Mouse (Mus musculus) liver, embryonic 12.5 days (tissue): ENCODE data around the gene Mycbpap. TPM values are rescaled to one million over a fixed set of nuclear protein-coding genes. Genes with fewer than 3 reads are reported as not detected.

Source experiments
- ATAC-seq: fragments of 200-750 bp; cut with Nextera tagmentation; 2 replicates; pipeline ENCODE4 v1.8.0; 2017; ENCODE audit warnings: moderate number of reproducible peaks, mild to moderate bottlenecking, moderate library complexity
- H3K27ac ChIP-seq: fragments of 300-500 bp; sonication (generic); 2 replicates; pipeline ENCODE4 v1.5.1; 2016; ENCODE audit warnings: mild to moderate bottlenecking
- H3K27me3 ChIP-seq: fragments of 300-500 bp; sonication (generic); replicated peaks from 2 replicates; pipeline ENCODE4 v1.6.1; 2016; ENCODE audit warnings: mild to moderate bottlenecking, moderate library complexity
- H3K36me3 ChIP-seq: fragments of 300-500 bp; sonication (generic); 2 replicates; pipeline ENCODE4 v1.6.1; 2016; ENCODE audit warnings: mild to moderate bottlenecking, moderate library complexity
- H3K4me1 ChIP-seq: fragments of 300-500 bp; sonication (generic); 2 replicates; pipeline ENCODE4 v1.6.1; 2016
- H3K4me2 ChIP-seq: fragments of 300-500 bp; sonication (generic); 2 replicates; pipeline ENCODE4 v1.6.1; 2016; ENCODE audit warnings: mild to moderate bottlenecking, moderate library complexity
- H3K4me3 ChIP-seq: fragments of 300-500 bp; sonication (generic); 2 replicates; pipeline ENCODE4 v1.5.1; 2016; ENCODE audit warnings: mild to moderate bottlenecking, moderate library complexity
- H3K9ac ChIP-seq: fragments of 300-500 bp; sonication (generic); 2 replicates; pipeline ENCODE4 v1.6.1; 2016; ENCODE audit warnings: mild to moderate bottlenecking, moderate library complexity
- H3K9me3 ChIP-seq: fragments of 300-500 bp; sonication (generic); replicated peaks from 2 replicates; pipeline ENCODE4 v1.6.1; 2016; ENCODE audit warnings: mild to moderate bottlenecking, moderate library complexity
- WGBS: fragments of 180-500 bp; shearing (Covaris S2); methylation state at CpG from one replicate; pipeline ENCODE4 v1.1.7; 2016; ENCODE audit not compliant: insufficient replicate concordance; 5-methylcytosine and 5-hydroxymethylcytosine counted together
- polyA plus RNA-seq: library from polyadenylated mRNA; unstranded; fragments of >200 nt; fragmentation: Nextera tagmentation; extraction: Ambion mirVana; gene quantifications from 2 replicates; pipeline ENCODE4 v1.2.1, GENCODE M21; 2016

The Mycbpap gene
- polyA plus RNA-seq, 1 experiment from 2014 or later = 0.37 TPM

DNA sequence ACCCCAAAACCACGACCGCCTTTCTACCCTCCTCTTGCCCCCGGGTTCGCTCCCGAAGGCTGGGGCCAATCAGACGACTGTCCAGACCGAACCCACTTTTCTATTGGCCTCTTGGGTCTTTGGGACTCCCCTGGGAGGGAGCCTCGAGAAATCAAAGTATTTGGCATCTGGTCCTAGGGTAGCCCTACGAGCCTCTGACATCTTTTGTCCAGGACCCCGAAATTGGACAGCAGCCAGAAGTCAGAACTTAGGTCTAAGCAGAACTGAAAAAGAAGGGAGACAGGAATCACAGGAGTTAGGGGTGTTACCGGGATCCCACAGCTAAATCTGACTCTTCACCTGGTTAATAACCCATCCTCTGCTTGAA, 47.0 kb downstream of the Mycbpap start:
- 5% methylated on average over 11 of the region's 11 CpGs for WGBS
- ATAC-seq = peak; percentile 14; the same call in 1 of the 2 replicates
- Histone ChIP-seq H3K4me3 (peak overlapping the region; percentile 52), H3K36me3 (no peaks in the 10 kb centered on the region), H3K4me1 (peaks cover 25% of the 10 kb centered on the region), H3K4me2 (peak overlapping the region; percentile 76), H3K9ac (no peak overlapping the region), H3K27me3 (peaks cover 100% of the 10 kb centered on the region), H3K27ac (no peak overlapping the region), H3K9me3 (no peaks in the 10 kb centered on the region)

- Histone ChIP-seq H3K36me3 (no peaks in the 10 kb centered on the region), H3K9ac (peak within 1 kb of the TSS; percentile 35; the same call in 1 of the 2 replicates), H3K27me3 (peaks cover 100% of the 10 kb centered on the region), H3K4me2 (peak within 1 kb of the TSS; percentile 76), H3K4me1 (peaks cover 30% of the 10 kb centered on the region), H3K9me3 (no peaks in the 10 kb centered on the region), H3K27ac (no peak within 1 kb of the TSS), H3K4me3 (peak within 1 kb of the TSS; percentile 52)
- peak; percentile 82 for ATAC-seq
- WGBS = under 1% methylated on average over 49 of the region's 71 CpGs
These were observed 47.6 kb downstream of the Mycbpap start, which contains the start of gene Cacna1g for GRCm38 (mm10) chr11:94473707-94474543. TSS of gene Cacna1g (minus strand) at chr11:94474198.

GRCm38 (mm10) chr11:94472916-94473706, 48.4 kb downstream of the Mycbpap start:
- 2% methylated on average over 52 of the region's 52 CpGs for WGBS
- Histone ChIP-seq H3K27ac (no peak overlapping the region), H3K4me1 (peaks cover 30% of the 10 kb centered on the region), H3K27me3 (peaks cover 100% of the 10 kb centered on the region), H3K4me2 (peak overlapping the region; percentile 76), H3K36me3 (no peaks in the 10 kb centered on the region), H3K9ac (peak overlapping the region; percentile 35; the same call in 1 of the 2 replicates), H3K4me3 (peak overlapping the region; percentile 52), H3K9me3 (no peaks in the 10 kb centered on the region)
- ATAC-seq = no peak; the same call in 1 of the 2 replicates

DNA sequence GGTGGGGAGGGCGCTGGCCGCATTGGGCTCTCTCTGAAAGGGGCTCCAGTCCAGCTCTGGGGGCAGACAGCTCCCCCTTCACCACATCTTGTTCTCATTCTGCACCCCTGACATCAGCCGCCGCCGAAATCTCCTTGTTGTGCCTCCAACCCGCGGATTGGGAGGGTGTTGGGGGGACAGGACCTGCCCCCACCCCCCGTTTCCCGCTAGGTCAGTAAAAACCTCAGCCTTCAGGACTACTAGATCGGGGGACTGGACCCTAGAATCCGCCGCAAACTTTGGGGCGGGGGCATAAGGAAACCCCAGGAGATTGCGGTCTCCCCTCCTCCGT, 49.0 kb downstream of the Mycbpap start:
- Histone ChIP-seq H3K27me3 (peaks cover 99% of the 10 kb centered on the region), H3K4me2 (peak overlapping the region; percentile 76), H3K4me1 (peaks cover 33% of the 10 kb centered on the region), H3K4me3 (peak overlapping the region; percentile 52), H3K27ac (no peak overlapping the region), H3K9ac (no peak overlapping the region), H3K9me3 (no peaks in the 10 kb centered on the region), H3K36me3 (no peaks in the 10 kb centered on the region)
- 1% methylated on average over 15 of the region's 15 CpGs for WGBS
- no peak for ATAC-seq

DNA sequence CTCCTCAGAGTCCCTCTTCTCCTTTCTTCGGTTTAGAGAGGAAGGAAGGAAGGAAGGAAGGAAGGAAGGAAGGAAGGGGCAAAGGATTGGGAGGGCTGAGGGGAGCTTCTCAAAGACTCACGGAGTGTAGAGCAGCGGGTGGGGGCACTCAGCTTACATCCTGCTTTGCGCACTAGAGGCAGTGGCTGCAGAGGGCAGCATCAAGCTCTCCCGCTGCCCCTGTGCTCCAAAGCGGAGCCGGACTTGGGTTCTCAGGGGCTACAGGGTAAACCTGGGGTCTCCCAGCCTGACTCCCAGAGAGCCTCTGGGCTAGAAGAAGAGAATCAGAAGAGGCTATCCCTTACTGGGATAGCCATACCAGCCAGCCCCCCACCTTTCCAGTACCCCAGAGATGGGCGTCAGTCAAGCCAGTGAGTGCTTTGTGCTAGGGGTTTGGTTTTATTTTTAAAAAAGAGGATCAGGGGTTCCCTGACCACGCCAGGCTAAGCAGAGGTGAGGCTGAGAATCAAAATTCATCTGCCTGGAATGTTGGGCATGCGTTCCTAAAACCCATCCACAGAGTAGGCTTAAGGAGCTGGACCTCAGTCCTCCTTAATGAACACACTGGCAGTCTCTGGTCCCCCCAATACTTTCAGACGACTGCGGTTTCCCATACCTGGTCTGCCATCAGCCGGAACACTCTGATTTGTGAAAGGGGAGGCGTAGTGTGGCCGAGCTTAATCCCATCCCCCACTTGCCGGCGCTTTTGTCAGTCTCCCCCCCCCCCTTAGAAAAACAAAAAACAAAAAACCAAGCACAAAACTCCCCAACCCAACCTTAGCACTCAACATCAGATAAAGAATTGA, 49.6 kb downstream of the Mycbpap start:
- Histone ChIP-seq H3K4me3 (peak overlapping the region; percentile 52; the same call in 1 of the 2 replicates), H3K27me3 (peaks cover 98% of the 10 kb centered on the region), H3K4me1 (peaks cover 33% of the 10 kb centered on the region), H3K4me2 (peak overlapping the region; percentile 76), H3K36me3 (no peaks in the 10 kb centered on the region), H3K9ac (no peak overlapping the region), H3K9me3 (no peaks in the 10 kb centered on the region), H3K27ac (no peak overlapping the region)
- no peak for ATAC-seq
- WGBS = 5% methylated on average over 17 of the region's 17 CpGs

GRCm38 (mm10) chr11:94470391-94470790, 51.2 kb downstream of the Mycbpap start:
- Histone ChIP-seq H3K4me2 (no peak overlapping the region), H3K4me1 (peaks cover 34% of the 10 kb centered on the region), H3K4me3 (no peak overlapping the region), H3K27me3 (peaks cover 97% of the 10 kb centered on the region), H3K36me3 (no peaks in the 10 kb centered on the region), H3K27ac (no peak overlapping the region), H3K9me3 (no peaks in the 10 kb centered on the region), H3K9ac (no peak overlapping the region)
- 45% methylated on average over 6 of the region's 7 CpGs for WGBS
- ATAC-seq = no peak

GRCm38 (mm10) chr11:94469136-94470064, 52.1 kb downstream of the Mycbpap start:
- no peak overlapping the region for H3K4me2 ChIP-seq
- no peak overlapping the region for H3K9ac ChIP-seq
- no peaks in the 10 kb centered on the region for H3K36me3 ChIP-seq
- no peaks in the 10 kb centered on the region for H3K9me3 ChIP-seq
- H3K4me1 ChIP-seq = peaks cover 42% of the 10 kb centered on the region
- no peak overlapping the region for H3K4me3 ChIP-seq
- H3K27ac ChIP-seq = no peak overlapping the region
- H3K27me3 ChIP-seq = peaks cover 97% of the 10 kb centered on the region
- no peak for ATAC-seq
- WGBS = 35% methylated on average over 7 of the region's 9 CpGs

- H3K9me3 ChIP-seq = no peaks in the 10 kb centered on the region
- peaks cover 97% of the 10 kb centered on the region for H3K27me3 ChIP-seq
- no peak overlapping the region for H3K9ac ChIP-seq
- no peak overlapping the region for H3K27ac ChIP-seq
- H3K4me2 ChIP-seq = no peak overlapping the region
- ATAC-seq = no peak
- 35% methylated on average over 4 of the region's 4 CpGs for WGBS
- no peak overlapping the region for H3K4me3 ChIP-seq
- no peaks in the 10 kb centered on the region for H3K36me3 ChIP-seq
- peaks cover 41% of the 10 kb centered on the region for H3K4me1 ChIP-seq
These were observed 52.9 kb downstream of the Mycbpap start for GRCm38 (mm10) chr11:94468582-94469064.

- peaks cover 91% of the 10 kb centered on the region for H3K27me3 ChIP-seq
- H3K4me2 ChIP-seq = no peak overlapping the region
- H3K27ac ChIP-seq = no peak overlapping the region
- no peaks in the 10 kb centered on the region for H3K36me3 ChIP-seq
- ATAC-seq = no peak
- no peaks in the 10 kb centered on the region for H3K9me3 ChIP-seq
- peaks cover 28% of the 10 kb centered on the region for H3K4me1 ChIP-seq
- 73% methylated on average over 17 of the region's 17 CpGs for WGBS
- H3K4me3 ChIP-seq = no peak overlapping the region
- no peak overlapping the region for H3K9ac ChIP-seq
These were observed 55.1 kb downstream of the Mycbpap start for GRCm38 (mm10) chr11:94466333-94466855.

- 50% methylated on average over 2 of the region's 2 CpGs for WGBS
- Histone ChIP-seq H3K27me3 (peaks cover 83% of the 10 kb centered on the region), H3K9me3 (no peaks in the 10 kb centered on the region), H3K9ac (no peak overlapping the region), H3K4me1 (peaks cover 22% of the 10 kb centered on the region), H3K36me3 (no peaks in the 10 kb centered on the region), H3K27ac (no peak overlapping the region), H3K4me3 (no peak overlapping the region), H3K4me2 (0 out of 2 replicates have a peak overlapping the region, but pooled peaks have one; percentile 3)
- no peak for ATAC-seq
These were observed 57.4 kb downstream of the Mycbpap start for GRCm38 (mm10) chr11:94464170-94464569.
